Mouse (Mus musculus): Measurements from ENCODE around the gene Apoa1. TPM values are rescaled to one million over a fixed set of nuclear protein-coding genes. Genes with fewer than 3 reads are reported as not detected.
A peak's percentile ranks its signal among the peaks of the same experiment; 100 is the strongest.

The Apoa1 gene
- total RNA-seq, 2 experiments from 2014 or later, result 0.33 to 0.94 TPM

GRCm38 (mm10) chr9:46215338-46216322 is 12.8 kb upstream of the Apoa1 start:
- DNase-seq (ENCODE audit: low spot score in 2 of 2), result no peak

- no peak for DNase-seq (ENCODE audit: low spot score in 2 of 2)
Observed at GRCm38 (mm10) chr9:46216744-46217470, 11.5 kb upstream of the Apoa1 start.

- DNase-seq (ENCODE audit: low spot score in 2 of 2), result no peak
Observed at GRCm38 (mm10) chr9:46218176-46218575, 10.2 kb upstream of the Apoa1 start.

- DNase-seq (ENCODE audit: low spot score in 2 of 2), result no peak
Observed at GRCm38 (mm10) chr9:46223090-46223489, 5.3 kb upstream of the Apoa1 start.

GRCm38 (mm10) chr9:46224101-46224500 is 4.3 kb upstream of the Apoa1 start:
- DNase-seq (ENCODE audit: low spot score in 2 of 2), result no peak

- DNase-seq (ENCODE audit: low spot score in 2 of 2), result no peak
Observed at GRCm38 (mm10) chr9:46224945-46225660, 3.3 kb upstream of the Apoa1 start.

DNA sequence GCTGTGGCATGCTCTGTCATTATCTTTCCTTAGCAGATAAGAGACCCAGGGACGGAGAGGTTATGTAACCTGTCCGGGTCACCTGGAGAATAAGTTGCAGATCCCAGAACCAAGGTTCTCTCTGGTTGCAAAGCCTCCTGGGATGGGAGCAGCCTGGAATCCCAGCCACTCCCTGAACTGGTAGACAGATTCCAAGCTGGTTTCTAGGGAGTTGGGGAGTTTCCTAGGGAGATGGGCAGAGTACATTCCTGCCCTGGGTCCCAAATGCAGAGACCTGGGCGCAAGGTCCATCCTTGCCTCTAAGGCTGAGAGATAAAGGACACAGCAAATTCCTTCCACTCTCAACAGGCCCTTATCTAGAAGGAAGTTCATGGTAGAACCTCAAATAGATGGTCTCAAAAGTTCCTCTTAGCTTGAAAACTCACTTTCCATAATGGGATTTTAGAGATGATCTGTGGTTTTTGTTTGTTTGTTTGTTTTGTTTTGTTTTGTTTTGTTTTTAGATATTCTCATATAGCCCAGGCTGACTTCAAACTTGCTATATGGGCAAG is 1.2 kb upstream of the Apoa1 start:
- DNase-seq (ENCODE audit: low spot score in 2 of 2), result no peak

GRCm38 (mm10) chr9:46229573-46230449 is 1.4 kb downstream of the Apoa1 start:
- DNase-seq (ENCODE audit: low spot score in 2 of 2), result peak; percentile 85 to 89

DNA sequence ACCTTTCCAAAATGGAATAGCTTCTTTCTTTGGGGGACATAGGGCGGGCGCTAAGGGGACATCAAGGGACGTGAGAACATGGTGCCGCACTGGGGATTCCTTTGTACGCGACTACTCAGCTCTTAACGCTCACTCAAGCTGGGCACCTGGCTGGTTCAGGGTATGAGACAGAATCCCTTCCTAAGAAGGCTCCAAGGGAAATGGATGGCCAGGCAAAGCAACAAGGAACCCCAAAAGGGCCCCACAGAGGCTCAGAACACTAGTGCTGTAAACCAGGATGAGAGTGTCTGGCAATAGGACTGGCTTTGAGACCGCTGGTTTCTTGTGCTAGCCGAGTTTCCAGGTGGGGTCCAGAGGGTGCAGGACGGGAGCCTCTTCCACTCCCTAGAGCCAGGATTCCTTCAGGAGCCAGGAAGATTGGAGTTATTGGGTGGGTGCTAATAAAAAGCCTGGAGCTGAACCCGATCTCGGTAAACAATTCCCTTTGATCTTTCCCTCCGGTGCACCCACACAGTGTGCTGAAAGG is 2.1 kb downstream of the Apoa1 start:
- DNase-seq (ENCODE audit: low spot score in 2 of 2), result no peak

DNA sequence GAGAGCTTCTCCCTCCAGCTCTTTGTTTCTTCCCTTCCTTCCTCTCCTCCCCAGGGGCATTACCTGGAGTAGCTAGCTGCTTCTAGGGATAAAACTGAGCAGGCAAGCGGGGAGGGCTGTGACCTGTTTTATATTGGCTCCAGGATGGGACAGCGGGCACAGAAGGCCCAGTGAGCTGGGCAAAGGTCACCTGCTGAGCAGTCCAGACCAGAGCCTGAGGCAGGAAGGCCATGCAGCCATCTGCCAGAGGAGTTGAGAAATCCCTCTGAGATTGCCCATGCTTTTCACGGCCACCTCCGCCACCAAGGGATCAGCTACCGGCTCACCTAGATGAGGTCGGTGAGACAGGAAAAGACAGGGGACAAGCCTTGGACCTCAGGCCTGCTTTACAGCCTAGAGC is 6.8 kb downstream of the Apoa1 start:
- no peak for DNase-seq (ENCODE audit: low spot score in 2 of 2)

GRCm38 (mm10) chr9:46235596-46235648 is 7.0 kb downstream of the Apoa1 start, which contains the start of gene Apoc3:
Gene Apoc3 (minus strand): TSS chr9:46235636.
- DNase-seq (ENCODE audit: low spot score in 2 of 2), result no peak

DNA sequence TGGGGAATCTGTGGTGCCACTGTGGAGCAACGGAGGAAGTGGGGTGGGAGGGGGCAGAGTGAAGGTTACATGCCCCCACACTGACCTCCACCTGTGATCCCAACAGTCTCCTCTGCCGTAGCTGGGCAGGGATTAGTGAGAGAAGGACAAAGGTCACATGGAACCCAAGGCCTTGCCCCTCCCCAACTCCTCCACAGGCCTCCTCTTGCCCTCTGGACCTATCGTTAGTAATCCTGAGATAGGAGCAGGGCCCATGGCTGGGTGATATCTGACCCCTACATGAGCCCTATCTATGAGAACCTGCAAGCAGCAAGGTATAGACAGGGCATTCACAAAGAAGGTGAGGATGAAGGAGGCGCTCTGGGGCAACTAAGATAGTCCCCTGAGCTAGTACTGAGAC is 7.3 kb downstream of the Apoa1 start:
- DNase-seq (ENCODE audit: low spot score in 2 of 2), result no peak

DNA sequence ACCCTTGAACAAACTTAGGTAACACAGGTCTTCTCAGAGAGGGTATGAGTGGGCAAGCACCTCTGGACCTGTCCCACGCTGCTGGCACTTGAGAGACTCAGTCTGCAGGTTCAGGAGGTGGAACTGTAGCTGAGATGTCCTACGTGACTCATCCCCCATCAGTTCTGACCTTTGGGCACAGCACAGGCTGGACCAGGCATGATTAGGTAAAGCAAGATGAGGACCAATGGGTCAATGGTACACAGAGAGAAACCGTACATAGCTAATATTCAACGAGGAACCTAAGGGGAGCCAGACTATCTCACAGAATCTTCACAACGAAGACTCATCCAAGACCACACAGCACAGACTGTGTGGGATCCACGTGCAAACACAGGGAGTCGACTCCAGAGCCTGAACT is 10.5 kb downstream of the Apoa1 start:
- no peak for DNase-seq (ENCODE audit: low spot score in 2 of 2)

GRCm38 (mm10) chr9:46240526-46241153 is 12.3 kb downstream of the Apoa1 start, which contains the start of gene Apoa4:
Gene Apoa4 (plus strand): TSS chr9:46240696.
- no peak for DNase-seq (ENCODE audit: low spot score in 2 of 2)

- DNase-seq (ENCODE audit: low spot score in 2 of 2), result no peak
Observed at GRCm38 (mm10) chr9:46241818-46242217, 13.4 kb downstream of the Apoa1 start.

- DNase-seq (ENCODE audit: low spot score in 2 of 2), result no peak
Observed at GRCm38 (mm10) chr9:46243122-46243521, 14.7 kb downstream of the Apoa1 start.

- DNase-seq (ENCODE audit: low spot score in 2 of 2), result no peak
Observed at GRCm38 (mm10) chr9:46243584-46243983, 15.2 kb downstream of the Apoa1 start.

DNA sequence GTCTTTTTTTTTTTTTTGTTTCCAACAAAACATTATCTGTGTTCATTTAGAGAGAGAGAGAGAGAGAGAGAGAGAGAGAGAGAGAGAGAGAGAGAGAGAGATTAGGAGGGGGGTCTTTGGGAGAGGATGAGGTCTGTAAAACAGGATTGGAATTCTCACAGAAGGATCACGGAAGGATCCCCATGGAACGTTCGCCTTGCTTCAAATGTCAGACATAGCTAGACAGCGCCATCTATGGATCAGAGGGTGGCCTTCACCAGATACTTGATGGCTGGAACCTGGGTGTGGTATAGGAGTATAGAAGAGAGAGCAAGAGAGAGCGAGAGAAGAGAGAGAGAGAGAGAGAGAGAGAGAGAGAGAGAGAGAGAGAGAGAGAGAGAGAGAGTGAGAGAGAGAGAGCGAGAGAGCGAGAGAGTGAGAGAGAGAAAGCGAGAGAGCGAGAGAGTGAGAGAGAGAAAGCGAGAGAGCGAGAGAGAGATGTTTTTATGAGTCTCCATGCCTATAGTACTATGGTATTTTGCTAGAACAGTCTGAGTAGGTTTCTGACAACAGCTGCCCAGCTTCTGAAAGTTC is 18.5 kb downstream of the Apoa1 start:
- peak; percentile 70 to 79 for DNase-seq (ENCODE audit: low spot score in 2 of 2)

DNA sequence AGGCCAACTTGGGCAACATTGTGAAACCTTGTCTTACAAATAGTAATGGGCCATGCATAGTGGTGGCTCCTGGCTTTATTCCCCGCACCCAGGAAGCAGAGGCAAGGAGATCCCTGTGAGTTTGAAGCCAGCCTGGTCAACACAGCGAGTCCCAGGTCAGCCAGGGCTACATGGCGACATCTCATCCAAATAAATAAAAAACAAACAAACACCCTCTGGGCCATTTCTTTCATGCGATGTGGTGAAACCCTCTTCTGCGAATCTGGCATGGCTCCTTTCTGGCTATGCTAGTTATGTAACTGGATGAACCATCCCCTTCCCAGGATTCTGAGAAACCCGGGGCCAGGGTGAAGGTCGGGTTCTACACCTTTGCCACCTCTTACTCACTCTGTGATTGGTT is 27.8 kb downstream of the Apoa1 start:
- DNase-seq (ENCODE audit: low spot score in 2 of 2), result no peak
